Mouse (Mus musculus): ENCODE measurements around the gene Prorsd1.
A peak's percentile ranks its signal among the peaks of the same experiment; 100 is the strongest.
"Not testable (repeated sequence)": the region's sequence is repeated elsewhere in the genome, so short reads cannot be mapped to it uniquely, and the experiment has no call there.

The Prorsd1 gene

DNA sequence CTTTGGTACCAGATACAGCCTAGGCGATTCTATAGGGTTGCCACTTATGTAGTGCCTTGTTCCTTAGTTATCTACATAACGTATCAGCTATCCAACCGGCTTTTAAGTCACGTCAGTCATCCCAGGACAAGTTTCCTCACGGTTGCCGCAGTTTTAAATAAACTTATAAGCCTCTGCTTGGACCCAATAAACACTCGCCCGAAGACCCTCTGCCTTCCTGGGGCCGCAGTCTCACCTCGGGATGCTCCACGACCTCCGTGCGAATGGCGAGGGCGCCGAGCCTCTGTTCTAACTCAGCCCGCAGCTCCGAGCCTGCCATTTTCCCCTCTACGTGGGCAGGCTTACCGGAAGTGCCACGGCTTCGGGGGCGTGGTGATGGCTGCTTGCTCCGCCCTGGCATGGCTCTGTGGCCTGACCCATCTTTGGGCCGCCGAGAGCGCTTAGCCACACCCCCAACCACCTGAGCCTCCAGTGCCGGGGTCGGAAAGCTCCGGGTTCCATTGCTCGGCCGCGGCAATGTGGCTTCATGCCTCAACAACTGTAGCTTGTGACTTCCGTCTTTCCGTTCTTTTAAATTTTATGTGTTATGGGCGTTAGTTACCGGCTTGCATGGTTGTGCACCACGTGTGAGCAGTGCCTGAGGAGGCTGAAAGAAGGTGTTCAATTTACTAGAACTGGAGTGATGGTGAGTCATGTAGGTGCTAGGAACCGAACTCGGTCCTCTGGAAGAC, at the start of gene Prorsd1:
Gene Prorsd1, minus strand, starts transcription at position 352 of the 731 bp plus-strand sequence.
- peak; percentile 53 to 61 for DNase-seq (ENCODE audit: low spot score in 2 of 2)

DNA sequence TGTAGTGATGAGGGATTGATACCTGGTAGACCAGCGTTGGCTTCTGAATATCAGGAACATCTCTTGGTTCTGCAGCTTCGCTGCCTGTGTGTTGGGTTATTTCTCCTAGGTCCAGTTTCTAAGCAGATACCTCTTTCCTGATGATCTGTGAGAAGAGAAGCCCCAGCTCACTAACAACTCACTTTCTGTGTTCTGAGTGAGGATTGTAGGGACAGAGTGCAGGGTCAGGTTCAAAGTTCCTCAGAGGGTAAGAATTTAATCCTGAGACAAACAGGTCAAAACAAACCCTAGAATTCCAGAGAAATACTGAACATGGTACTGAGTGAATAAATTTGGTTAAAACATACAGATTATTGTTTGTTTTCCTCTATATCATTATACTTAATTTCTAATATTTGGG, 48.6 kb upstream of the Prorsd1 start:
- no peak for DNase-seq (ENCODE audit: low spot score in 2 of 2)

DNA sequence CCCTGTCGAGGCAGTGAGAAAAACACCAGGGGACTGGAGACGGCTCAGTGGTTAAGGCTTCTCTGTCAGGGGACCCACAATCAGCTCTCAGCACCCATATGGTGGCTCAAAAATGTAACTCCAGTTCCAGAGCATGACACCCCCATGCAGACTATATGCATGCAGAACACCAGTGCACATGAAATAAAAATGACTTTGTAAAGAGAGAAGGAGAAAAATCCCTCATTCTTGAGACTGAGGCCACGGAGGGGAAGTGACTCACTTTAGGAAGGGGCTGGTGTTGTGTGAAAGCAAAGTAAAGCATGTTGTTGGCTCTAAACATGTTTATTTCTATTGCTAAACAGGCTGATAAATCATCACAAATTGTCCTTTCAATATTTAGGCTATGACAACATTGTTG, 46.2 kb upstream of the Prorsd1 start:
- no peak for DNase-seq (ENCODE audit: low spot score in 2 of 2)

DNA sequence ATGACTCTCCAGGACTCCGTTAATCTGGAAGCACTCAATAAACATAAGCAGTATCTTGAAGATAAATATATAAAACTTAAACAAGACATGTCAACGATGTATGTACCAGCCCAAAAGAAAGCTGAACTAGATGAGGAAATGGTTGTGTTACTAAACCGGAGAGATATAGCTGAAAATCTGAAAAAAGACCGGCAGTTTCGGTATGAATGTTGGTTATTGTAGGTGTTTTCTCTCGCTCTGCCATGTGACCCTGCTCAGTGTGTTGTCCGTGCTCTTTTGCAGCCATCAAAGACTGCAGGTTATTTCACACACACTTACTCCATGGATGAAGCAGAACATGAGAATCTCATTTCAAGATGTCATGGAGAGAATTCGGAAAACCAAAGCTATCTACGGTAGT, 45.6 kb upstream of the Prorsd1 start:
- DNase-seq (ENCODE audit: low spot score in 2 of 2): no peak

DNA sequence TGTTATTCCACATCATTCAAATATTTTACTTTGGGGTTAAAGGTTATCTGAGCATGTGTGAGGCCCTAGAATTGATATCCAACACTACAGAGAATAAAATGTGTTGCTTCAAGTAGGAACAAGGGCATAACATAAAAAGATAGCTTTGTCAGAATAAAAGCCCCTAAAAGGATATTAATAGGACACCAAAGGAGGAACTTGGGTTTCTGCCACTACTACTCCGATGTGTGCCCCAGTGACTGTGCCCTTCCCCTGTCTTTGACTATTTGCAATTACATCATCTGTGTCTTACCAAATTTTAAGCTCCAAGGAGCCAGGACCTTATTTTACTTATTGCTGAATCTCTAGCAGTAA, 34.6 kb upstream of the Prorsd1 start:
- DNase-seq (ENCODE audit: low spot score in 2 of 2): no peak

DNA sequence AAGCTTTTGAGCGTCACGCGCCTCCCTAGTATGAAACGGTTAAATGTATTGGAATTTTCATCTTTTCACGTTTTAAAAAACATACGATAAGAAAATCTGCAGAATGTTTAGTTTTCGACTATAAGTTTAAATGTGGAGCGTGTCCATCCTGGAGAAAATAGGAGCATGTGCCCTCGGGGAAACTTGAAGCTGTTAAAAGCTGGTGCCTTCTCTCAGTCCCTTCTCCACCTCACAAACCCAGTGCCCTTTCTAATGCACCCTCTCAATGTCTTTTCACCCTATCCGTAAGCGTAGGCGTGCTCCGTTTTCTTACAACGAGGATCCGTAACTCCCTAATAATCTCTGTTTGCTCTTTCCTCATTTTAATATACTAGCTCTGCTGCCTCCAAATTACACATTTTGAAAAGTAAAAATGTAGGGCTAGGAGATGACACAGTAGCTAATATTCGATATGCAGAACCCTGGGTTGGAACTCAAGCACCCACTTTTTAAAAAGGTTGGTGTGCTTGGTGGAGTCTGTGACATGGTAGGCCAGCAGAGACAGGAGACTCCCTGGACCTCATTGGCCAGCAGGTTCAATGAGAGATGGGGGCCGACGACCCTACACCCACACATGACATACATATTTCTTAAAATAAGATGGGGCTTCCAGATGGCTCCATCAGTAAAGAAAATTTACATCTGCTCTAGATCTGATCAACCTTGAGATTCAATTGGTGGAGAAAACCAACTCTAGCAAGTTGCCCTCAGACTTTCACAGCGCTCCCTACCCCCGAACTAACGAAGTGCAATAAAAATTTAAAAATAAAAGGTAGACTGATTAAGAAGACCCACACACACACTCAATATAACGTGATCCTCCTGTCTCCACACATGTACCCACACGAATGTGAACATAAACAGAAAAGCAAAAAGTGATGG, 33.9 kb upstream of the Prorsd1 start:
- DNase-seq (ENCODE audit: low spot score in 2 of 2): no peak

DNA sequence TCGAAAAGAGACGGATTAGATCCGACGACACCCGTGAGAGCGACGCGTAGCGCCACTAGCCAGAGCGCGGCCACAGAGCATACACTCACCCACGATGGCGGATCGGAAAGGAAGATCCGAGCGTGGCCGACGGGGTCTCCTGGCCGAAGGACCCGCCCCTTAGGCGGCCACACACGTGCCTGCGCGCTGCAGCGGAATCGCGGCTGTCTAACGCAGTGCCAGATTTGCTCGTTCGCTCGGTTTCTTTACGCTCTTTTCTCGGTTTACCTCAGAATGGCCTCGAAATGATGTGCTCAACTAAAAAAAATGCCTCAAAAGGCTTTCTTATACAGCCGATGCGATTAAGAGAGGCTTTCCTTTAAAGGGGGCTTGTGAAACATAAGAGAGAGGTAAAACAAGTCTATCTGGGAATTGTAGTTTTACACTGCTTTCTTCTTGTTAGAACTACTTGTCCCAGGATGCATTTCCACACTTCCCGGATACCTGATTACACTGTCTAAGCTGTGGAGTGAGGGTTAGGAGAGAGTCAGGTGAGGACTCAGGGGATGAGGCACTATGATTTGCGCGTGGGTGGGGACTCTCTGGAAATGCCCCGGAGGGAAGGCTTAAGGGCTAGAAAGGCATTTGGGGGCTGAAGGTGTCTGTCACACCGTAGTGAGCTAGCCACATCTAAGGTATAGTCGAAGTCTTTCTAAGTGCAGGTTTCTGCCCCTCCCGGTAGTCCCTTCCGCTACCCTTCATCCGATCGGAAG, 33.1 kb upstream of the Prorsd1 start, which contains the start of the genes Clhc1 and Rps27a:
Gene Clhc1, plus strand, starts transcription at position 199 of the 752 bp plus-strand sequence.
Gene Rps27a, minus strand, starts transcription at position 358 of the 752 bp plus-strand sequence.
- DNase-seq (ENCODE audit: low spot score in 2 of 2): peak; percentile 92 to 94

DNA sequence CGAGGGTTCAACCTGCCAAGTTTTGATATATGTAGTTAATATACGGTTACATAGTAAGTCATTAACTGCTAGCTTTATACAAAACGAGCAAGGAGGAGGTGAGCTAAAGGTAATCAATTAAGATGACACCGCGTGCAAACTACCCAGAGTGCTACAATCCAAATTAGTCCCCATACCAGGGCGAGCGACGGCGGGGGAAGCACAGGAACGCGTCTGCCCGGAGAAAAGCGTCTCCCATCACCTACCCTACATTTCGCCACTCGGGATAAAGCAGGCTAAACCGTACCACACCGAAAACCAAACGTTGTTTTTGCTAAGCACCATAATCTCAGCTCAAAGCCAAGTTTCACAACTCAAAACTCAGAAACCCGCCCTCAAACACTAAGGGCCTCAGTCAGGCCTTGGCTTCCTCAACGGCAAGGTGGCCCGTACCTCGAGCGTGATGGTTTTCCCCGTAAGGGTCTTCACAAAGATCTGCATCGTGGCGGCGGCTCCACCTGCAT, 32.5 kb upstream of the Prorsd1 start:
- DNase-seq (ENCODE audit: low spot score in 2 of 2): no peak

DNA sequence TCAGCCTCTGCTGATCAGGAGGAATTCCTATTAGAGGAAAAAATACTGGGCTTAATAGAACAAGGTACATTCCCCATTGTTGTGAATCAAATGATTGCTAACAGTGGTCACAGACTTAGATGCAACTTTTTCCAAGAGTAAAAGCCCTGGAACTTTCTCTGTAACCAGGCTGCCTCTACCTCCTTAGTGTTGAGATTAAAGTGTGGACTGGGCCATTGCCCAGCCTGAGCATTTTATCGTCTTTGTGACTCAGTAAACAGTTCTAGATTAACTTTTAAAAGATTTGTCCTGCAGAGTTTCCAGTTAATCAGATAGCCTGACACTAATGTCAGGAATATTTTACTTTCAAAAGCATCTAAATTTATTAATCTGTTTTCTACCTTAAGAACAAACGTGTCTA, 31.9 kb upstream of the Prorsd1 start:
- no peak for DNase-seq (ENCODE audit: low spot score in 2 of 2)

DNA sequence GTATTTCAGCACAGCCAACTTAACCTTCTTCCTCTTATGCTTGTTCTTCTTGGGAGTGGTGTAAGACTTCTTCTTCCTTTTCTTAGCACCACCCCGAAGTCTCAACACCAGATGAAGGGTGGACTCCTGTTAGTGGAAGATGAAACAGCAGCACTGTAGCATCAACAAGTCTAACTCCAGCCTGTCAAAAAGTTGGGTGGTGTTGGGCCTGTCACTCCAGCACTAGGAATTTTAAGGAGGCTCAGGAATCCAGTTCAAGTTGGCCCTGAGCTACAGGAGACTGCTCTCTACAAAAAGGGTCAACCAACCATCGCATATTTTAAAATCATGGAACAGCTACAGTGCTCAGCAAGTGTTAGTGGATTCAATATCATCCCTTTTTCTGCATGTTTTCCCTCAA, 31.5 kb upstream of the Prorsd1 start:
- not testable (repeated sequence) for DNase-seq (ENCODE audit: low spot score in 2 of 2)

DNA sequence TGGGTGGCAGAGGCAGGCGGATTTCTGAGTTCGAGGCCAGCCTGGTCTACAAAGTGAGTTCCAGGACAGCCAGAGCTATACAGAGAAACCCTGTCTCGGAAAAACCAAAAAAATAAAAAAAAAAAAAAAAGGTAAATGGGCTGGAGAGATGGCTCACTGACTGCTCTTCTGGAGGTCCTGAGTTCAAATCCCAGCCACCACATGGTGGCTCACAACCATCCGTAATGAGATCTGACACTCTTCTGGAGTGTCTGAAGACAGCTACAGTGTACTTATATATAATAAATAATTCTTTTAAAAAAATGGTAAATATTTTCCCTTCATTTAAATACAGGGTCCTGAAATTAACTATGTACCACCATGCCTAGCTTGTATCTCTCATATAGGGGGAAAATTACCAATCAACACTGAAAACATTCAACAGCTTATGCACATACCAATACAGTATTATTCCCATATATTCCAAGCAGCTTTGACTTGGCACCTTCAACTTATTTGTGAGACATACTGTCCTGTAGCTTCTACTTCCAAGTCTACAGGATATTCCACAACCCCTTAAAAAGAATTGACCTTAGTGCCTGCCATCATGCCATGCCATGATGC, 30.4 kb upstream of the Prorsd1 start:
- not testable (repeated sequence) for DNase-seq (ENCODE audit: low spot score in 2 of 2)

DNA sequence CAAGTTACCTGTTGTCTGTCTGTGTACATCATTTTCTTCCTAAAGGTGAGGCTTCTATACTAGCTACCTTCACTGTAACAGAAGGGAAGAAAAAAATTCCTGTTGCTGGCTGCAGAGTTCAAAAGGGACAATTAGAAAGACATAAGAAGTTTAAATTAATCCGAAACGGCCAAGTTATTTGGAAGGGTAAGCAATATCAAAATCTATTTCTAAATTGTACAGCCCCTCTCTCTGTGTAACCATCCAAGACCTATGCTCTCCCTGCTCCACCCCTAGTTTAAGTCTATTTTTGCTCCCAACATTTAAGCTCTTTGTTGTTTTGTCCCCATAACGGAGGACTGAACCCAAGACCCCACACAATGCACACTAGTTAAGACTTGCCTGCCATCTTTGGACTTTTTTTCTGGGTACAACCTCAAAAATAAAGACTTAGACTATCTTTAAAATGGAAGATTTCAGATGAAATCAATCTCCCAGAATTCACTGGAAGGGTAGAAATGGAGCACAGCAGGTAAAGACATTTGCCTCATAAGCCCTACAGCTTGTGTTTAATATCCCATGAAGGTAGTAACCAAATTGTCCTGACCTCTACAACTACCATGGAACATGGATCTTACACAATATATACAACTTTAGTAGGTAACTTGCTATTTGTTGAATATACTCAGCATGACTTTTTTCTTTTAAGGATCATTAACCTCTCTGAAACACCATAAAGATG, 29.6 kb upstream of the Prorsd1 start:
- no peak for DNase-seq (ENCODE audit: low spot score in 2 of 2)

DNA sequence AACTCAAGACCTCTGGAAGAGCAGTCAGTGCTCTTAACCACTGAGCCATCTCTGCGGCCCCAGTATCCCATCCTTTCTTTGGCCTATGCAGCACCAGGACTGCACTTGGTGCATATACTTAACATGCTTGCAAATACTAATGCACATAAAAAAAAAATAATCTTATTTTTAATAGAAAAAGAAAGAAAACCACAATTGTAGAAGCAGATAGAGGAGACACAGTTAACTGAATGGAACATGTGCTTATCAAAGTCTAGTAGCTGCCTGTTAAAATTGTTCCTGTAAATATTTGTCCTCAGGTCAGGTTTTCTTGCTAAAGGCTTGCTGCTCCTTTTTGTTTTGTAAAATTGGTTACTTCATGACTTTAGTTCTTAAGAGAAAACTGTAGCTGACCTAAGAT, 23.4 kb upstream of the Prorsd1 start:
- DNase-seq (ENCODE audit: low spot score in 2 of 2): no peak

DNA sequence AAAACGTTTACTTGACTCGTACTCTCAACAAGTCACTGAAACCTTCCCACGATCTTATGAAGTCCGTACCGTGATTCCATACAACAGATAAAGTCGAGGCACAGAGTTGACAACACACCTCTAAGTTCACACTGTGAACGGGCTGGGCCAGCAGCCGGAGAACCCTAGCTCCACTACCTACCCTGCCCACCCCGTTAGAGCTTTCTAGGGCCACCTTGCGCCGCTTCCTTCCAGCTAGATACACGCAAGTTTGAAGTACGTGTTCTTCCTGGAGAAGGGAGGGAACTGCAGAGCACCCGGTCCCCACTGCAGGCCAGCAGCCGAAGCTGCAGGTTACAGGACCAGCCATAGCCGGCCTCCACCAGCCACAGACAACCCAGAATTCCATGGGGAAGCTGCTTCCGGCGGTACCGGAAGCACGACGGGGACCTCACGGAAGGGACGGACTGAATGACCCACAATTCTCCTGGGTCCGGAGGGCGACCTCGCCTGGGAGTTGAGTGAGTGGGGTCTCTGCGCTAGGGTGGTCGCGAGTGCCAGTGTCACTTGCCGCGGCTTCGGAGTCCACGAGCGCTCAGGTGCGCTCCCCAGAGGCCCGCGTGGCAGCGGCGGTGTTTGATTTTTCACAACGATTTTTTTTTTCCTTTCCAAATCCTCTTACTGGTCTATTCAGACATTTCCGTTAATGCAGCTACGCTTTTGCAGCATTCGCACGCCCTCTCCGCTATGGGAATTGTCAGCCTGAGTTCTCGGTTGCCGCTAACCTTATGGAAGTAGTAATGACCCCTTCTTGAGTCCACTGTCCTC, 11.4 kb upstream of the Prorsd1 start, which contains the start of gene Mtif2:
Gene Mtif2, plus strand, starts transcription at position 421 of the 807 bp plus-strand sequence.
- peak; percentile 77 to 84 for DNase-seq (ENCODE audit: low spot score in 2 of 2)

DNA sequence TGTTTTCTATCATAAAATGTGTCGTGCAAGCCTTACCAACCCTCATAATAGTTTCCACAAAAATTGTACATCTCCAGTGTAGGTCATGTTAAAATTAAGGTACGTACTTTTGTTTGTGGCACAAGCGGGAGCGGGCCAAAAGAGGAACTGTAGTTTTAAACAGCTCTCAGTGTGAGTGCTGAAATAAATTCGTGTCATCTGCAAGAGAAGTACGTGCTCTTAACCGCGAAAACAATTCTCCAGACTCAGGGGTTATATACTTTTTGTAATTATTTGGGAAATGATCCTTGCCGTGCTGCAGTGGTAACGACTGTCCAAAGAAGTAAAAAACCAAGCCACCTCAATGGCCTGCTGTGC, 530 bp downstream of the Prorsd1 start:
- DNase-seq (ENCODE audit: low spot score in 2 of 2): no peak

DNA sequence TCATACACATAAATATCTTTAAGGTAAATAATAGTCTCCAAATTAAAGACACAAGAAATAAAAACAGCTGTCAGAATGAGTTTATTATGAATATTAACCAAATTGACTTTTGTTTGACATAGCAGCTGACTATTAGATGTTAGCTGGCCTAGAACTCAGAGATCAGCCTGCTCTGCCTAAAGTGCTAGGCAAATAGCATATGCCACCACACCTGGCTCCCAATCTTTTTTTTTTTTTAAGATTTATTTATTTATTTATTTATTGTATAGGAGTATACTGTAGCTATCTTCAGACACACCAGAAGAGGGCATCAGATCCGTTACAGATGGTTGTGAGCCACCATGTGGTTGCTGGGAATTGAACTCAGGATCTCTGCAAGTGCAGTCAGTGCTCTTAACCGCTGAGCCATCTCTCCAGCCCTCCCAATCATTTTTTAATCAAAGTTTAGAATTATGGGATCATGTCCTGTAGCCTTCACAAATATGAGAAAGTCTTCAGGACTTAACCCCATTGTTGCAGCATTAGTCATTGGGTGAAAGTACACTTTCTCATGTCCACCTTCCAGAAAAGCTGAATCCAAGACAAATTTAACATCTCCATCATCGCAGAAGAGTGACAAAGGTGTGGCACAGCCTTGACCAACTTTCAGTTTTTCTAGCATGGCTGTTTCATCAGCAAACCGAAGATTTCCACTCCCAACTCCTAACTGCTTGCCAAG, 1.9 kb downstream of the Prorsd1 start:
- DNase-seq (ENCODE audit: low spot score in 2 of 2): no peak

DNA sequence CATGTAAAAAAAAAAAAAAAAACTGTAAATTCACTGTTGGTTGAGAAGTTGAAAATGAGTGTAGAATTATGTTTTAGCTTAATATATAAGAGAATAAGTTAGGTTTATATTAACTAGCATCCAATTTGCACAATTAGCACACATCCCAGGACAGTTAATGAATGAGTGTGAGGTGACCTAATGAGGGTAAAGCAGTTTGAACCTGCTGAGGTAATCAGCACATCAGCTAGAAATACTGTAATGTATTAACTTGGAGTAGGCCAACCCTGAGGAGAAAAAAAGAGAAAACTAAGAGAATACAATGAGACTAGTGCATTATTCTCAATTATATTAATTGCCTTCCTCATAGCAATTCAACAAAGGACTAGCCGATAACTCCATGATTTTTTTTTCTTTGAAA, 5.4 kb downstream of the Prorsd1 start:
- DNase-seq (ENCODE audit: low spot score in 2 of 2): no peak

DNA sequence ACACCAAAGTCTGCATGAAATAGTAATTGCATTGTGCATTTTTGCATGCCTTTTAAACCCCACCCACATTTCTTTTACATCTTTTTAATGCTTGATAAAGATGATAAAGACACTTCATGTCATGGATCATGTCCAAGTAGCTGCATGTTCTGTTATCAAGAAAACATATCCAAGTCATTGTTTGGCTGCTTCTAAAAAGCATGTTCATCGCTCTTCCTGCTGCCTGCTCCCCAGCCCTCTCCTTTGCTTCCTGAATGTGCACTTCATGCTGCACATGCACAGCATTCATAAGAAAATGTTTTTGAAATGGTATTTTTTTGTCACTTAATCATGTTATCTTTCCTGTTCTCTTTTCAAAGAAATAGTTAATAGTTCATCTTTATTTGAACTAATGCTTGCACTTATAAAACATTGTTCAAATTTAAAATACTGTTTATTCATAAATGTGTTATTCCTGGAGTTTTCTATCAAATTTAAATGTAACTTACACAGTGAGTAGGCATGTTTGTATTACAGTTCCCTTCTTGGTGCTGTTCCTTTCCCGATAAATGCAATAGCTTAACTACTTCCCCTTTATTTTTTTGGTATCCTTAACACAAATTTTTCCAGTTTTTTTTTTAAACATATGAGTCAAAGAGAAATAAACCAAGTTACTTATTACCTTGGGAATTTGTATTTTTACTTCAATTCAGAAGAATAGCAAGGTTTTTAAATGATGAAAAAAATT, 9.8 kb downstream of the Prorsd1 start:
- no peak for DNase-seq (ENCODE audit: low spot score in 2 of 2)

Data from right cerebral cortex, adult 2 months (tissue).